Mouse (Mus musculus) frontal cortex, adult 2 months (tissue): Measurements from ENCODE around the gene Stk10. TPM values are rescaled to one million over a fixed set of nuclear protein-coding genes. Genes with fewer than 3 reads are reported as not detected.

Experiments
- DNase-seq, 2 experiments: peaks; one replicate each; pipeline ENCODE4 v3.0.0; 2022; ENCODE audit warnings: low spot score in 1 of 2; ENCODE audit errors: extremely low spot score in 1 of 2
- polyA plus RNA-seq: library from polyadenylated mRNA; depleted of rRNA; stranded (reverse); fragments of >200 nt; gene quantifications from 2 replicates; pipeline ENCODE4 v1.2.3, GENCODE M21; 2012

Gene Stk10
- polyA plus RNA-seq, 1 experiment, result 4.2 TPM

GRCm38 (mm10) chr11:32524122-32524920, 8.8 kb upstream of the Stk10 start:
- DNase-seq, result no peak

- DNase-seq, result no peak
Measured at GRCm38 (mm10) chr11:32527006-32527405, 6.1 kb upstream of the Stk10 start.

GRCm38 (mm10) chr11:32530151-32530550, 3.0 kb upstream of the Stk10 start:
- DNase-seq, result no peak

DNA sequence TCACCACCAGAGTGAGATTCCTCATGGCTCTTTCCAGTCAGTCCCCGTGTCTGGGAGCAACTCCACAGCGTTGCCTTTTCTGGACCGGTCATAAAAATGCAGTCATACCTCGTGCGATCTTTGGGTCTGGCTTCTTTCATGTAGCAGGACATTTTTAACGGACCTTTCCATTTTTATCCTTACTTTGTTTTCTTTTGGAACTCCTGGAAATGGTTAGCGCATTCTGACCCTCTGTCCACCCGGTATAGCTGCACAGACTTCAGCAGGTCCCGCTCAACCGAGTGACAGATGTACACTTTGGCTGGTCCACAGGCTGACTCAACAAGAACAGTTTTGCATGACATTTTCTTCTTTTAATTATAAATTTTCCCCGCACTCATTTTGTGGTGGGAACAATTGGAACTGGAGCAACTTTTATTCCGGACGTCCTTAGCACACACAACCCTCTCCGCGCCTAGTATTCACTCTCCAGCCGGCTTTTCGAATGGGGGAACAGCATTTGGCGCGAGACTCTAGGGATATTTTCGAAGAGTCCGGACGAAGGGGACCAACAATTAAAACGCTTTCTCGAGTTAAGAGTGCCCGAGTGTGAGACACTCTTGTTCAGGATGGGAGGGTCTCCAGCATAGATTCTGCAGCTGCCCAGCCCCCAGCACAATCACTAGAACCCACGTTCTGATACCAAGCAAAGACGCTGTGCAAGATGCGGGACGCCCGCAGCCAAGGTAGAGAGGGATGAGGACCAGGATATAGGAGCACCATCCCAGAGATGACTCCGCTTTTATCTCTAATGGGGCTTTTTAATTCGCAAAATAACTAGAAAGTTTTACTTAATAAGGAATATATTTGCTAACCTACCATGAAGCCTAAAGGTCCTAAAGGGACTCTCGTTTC, 987 bp upstream of the Stk10 start, which contains the start of gene Efcab9:
TSS of gene Efcab9 (minus strand) at position 211 of the 894 bp plus-strand sequence.
- DNase-seq, result no peak

DNA sequence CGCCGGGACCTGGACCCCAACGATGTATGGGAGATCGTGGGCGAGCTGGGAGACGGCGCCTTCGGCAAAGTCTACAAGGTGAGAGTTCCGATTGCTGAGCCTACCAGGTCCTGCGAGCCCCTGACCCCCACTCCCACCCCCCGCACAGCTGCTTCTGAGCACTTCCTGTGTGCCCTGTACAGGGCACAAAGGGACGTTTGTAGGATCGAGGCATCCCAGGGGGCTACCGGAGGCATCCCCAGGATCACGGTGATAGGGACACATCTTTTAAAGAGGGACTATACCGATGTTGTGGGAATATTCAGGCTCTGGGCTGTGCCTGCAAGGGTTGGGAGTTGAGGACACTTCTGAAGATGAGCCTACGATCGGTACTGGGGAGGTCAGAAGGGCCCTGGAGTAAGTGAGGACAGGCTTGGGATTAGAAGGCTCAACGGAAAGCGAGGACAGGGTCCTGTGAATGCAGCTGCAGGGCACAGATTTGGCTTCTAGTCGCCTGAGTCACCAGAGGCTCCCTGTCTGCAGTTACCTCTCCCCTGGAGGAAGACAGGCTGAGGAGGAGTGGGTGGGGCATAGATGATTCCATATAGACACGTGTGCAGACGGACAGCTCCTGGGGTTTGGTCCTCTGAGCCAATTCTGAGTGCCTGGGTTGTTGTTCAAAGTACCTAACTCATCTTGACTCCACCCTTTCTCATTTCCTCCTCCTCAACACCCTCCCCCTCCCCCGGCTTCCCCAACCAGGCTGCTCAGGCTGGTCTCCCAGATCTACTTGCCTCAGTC, 567 bp downstream of the Stk10 start:
- DNase-seq, result peak; percentile 31 to 62

GRCm38 (mm10) chr11:32534453-32535075, 1.5 kb downstream of the Stk10 start:
- no peak for DNase-seq

GRCm38 (mm10) chr11:32535646-32536045, 2.5 kb downstream of the Stk10 start:
- no peak for DNase-seq

- DNase-seq, result no peak
Measured at GRCm38 (mm10) chr11:32536954-32537353, 3.8 kb downstream of the Stk10 start.

DNA sequence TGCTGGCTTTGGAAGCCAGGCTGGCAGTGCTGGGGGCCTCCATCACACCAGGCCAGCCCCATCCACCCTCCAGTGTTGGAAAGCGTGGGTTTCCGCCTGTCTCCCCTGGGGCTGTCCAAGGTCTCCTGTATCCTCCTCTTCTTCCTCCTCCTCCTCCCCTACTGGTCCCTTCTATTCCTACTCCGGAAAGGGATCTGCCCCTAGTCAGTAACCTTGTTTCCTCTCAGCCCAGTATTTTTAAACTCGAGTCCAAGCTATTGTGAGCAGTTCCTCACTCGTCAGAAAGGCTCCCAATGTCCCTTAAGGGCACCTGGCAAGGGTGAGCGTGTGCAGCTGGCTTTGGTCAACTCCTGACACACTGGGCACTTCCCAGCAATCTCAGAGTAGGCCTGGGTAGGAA, 5.3 kb downstream of the Stk10 start:
- DNase-seq, result no peak

DNA sequence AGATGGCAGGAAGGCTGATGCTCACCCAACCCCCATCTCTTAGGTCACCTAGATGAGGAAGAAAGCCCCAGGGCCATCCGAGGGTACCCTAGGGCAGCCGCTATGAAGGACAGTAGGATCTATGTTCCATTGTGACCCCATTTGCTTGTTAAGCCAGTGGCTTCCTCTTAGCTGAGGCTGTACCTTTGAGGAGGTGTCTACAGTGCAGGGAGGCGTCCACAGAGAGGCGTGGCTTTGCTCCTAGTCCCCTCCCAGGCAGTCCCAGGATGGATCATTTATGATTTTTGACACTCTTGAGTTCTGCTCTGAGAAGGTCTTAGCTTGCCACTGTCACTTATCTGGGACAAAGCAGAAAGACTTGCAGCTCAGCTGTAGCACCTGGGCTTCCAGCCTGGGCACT, 5.7 kb downstream of the Stk10 start:
- no peak for DNase-seq

- DNase-seq, result no peak
Measured at GRCm38 (mm10) chr11:32539717-32540116, 6.6 kb downstream of the Stk10 start.

DNA sequence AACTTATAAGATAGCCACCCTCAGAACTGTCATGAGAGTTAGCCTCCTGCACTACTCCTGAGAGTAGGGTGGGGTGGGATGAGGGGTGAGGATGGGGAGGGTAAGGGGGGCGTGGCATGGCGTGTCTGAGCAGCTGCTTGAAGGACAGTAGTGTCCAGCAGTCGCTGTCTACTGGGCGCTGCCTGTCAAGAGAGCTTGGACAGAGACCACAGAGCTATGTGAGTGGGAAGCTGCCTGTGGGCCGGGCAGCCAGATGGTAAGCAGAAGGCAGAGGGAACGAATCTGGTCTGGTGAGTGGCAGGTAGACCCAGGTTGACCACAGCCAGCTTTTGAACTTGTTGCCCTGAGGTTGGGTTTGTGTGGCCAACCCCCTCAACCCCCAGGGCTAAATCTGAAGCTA, 7.4 kb downstream of the Stk10 start:
- DNase-seq, result no peak

DNA sequence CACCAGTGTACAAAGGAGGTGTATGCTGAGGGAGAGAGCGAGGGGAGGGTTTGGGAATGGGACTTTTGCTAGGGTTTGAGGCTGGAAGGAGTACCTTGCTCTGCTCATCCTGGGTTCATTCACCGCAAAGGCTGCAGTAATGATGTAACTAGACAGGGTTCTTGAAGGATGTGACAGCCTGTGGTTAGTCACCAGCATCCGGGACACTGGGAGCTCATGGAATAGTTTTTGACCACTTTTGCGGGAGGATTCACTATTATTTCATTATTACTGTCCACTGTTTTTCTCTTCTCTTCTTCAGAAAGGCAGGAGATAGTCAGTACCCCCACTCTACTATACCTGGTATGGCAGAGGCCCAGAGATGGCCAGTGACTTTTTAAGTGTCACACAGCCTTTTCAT, 9.1 kb downstream of the Stk10 start:
- DNase-seq, result no peak

GRCm38 (mm10) chr11:32542687-32543411, 9.7 kb downstream of the Stk10 start:
- no peak for DNase-seq

DNA sequence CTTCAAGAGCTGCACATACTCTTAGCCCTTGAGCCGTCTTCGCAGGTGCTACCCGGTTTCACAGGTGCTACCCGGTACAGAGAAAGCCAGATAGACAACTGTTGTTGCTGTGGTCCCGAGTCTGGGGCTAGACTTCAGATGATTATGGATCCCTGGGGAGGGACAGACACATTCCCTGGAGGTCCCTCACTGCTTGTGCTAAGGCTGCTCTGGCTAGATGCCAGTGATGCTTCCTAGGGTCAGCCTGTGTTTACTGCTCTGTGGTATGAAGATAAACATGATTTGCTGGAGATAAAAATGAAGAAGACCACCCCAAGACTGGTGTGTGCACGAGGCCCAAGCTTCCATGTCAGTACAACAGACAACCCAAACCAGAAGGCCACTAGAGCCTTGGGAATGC, 10.9 kb downstream of the Stk10 start:
- DNase-seq, result no peak

GRCm38 (mm10) chr11:32544497-32544896, 11.4 kb downstream of the Stk10 start:
- DNase-seq, result no peak

- peak in 1 of 2 experiments; percentile 26 for DNase-seq
Measured at GRCm38 (mm10) chr11:32545605-32546004, 12.5 kb downstream of the Stk10 start.

DNA sequence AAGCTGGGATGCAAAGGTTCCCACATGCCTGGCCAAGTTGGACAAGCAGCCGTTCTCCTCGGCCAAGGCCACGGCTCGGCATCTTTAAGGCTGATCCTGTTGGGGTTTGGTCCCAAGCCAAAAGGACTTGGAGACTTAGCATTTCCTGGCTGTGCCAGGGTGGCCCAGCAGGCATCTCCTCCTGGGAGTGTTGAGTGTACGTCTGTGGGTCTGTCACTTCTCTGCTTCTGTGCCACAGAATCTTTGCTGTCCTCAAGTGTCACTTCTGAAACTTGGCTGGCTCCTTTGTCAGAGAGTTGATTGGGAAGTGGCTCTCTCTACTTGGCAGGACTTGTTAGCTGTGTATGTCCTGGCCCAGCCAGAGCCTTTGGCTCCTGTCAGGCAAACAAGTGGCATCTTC, 13.4 kb downstream of the Stk10 start:
- DNase-seq, result peak in 1 of 2 experiments; percentile 20

GRCm38 (mm10) chr11:32547391-32547947, 14.4 kb downstream of the Stk10 start:
- DNase-seq, result no peak
